Mouse (Mus musculus): ENCODE results near the gene Sh3tc1. TPM values are rescaled to one million over a fixed set of nuclear protein-coding genes. Genes with fewer than 3 reads are reported as not detected.

Sh3tc1 gene
- polyA plus RNA-seq, 1 experiment from 2014 or later: 1.5 TPM

- no peak for DNase-seq (ENCODE audit: low spot score)
- WGBS: 79% methylated on average over 14 of the region's 14 CpGs
Observed at GRCm38 (mm10) chr5:35770891-35771663, 31.3 kb upstream of the Sh3tc1 start.

GRCm38 (mm10) chr5:35770246-35770645 is 30.5 kb upstream of the Sh3tc1 start:
- Histone ChIP-seq H3K4me1 (replicated peaks; ENCODE audit: control insufficient read depth, insufficient read depth, low read length) (no peaks in the 10 kb centered on the region), H3K9ac (ENCODE audit: low read depth, low read length) (no peak overlapping the region), H3K9me3 (ENCODE audit: control insufficient read depth, low read length) (no peaks in the 10 kb centered on the region), H3K27ac (ENCODE audit: low read depth, low read length) (no peak overlapping the region), H3K4me3 (ENCODE audit: low read depth, low read length) (no peak overlapping the region), H3K4me2 (replicated peaks; ENCODE audit: low read depth, low read length) (no peak overlapping the region), H3K27me3 (ENCODE audit: control insufficient read depth, insufficient read depth, low read length) (0 out of 2 replicates have a peak, but pooled peaks cover 2% of the 10 kb centered on the region), H3K36me3 (ENCODE audit: control insufficient read depth, insufficient read depth, low read length) (no peaks in the 10 kb centered on the region)
- 89% methylated on average over 2 of the region's 2 CpGs for WGBS
- ATAC-seq (ENCODE audit: low FRiP score): no peak
- DNase-seq (ENCODE audit: low spot score): no peak

More at GRCm38 (mm10) chr5:35770891-35771663, 31.3 kb upstream of the Sh3tc1 start:
- no peak for ATAC-seq (ENCODE audit: low FRiP score)
- H3K9me3 ChIP-seq (ENCODE audit: control insufficient read depth, low read length): no peaks in the 10 kb centered on the region
- H3K4me2 ChIP-seq (replicated peaks; ENCODE audit: low read depth, low read length): no peak overlapping the region
- no peak overlapping the region for H3K4me3 ChIP-seq (ENCODE audit: low read depth, low read length)
- no peak overlapping the region for H3K9ac ChIP-seq (ENCODE audit: low read depth, low read length)
- H3K4me1 ChIP-seq (replicated peaks; ENCODE audit: control insufficient read depth, insufficient read depth, low read length): no peaks in the 10 kb centered on the region
- no peaks in the 10 kb centered on the region for H3K36me3 ChIP-seq (ENCODE audit: control insufficient read depth, insufficient read depth, low read length)
- H3K27me3 ChIP-seq (ENCODE audit: control insufficient read depth, insufficient read depth, low read length): 0 out of 2 replicates have a peak, but pooled peaks cover 2% of the 10 kb centered on the region
- H3K27ac ChIP-seq (ENCODE audit: low read depth, low read length): no peak overlapping the region

GRCm38 (mm10) chr5:35768997-35769396 is 29.2 kb upstream of the Sh3tc1 start:
- Histone ChIP-seq H3K36me3 (ENCODE audit: control insufficient read depth, insufficient read depth, low read length) (no peaks in the 10 kb centered on the region), H3K4me2 (replicated peaks; ENCODE audit: low read depth, low read length) (no peak overlapping the region), H3K4me3 (ENCODE audit: low read depth, low read length) (no peak overlapping the region), H3K27ac (ENCODE audit: low read depth, low read length) (no peak overlapping the region), H3K9me3 (ENCODE audit: control insufficient read depth, low read length) (no peaks in the 10 kb centered on the region), H3K9ac (ENCODE audit: low read depth, low read length) (no peak overlapping the region), H3K27me3 (ENCODE audit: control insufficient read depth, insufficient read depth, low read length) (no peaks in the 10 kb centered on the region), H3K4me1 (replicated peaks; ENCODE audit: control insufficient read depth, insufficient read depth, low read length) (no peaks in the 10 kb centered on the region)
- no peak for DNase-seq (ENCODE audit: low spot score)
- ATAC-seq (ENCODE audit: low FRiP score): no peak
- 92% methylated on average over 7 of the region's 7 CpGs for WGBS

GRCm38 (mm10) chr5:35768525-35768924 is 28.7 kb upstream of the Sh3tc1 start:
- Histone ChIP-seq H3K9me3 (ENCODE audit: control insufficient read depth, low read length) (no peaks in the 10 kb centered on the region), H3K4me3 (ENCODE audit: low read depth, low read length) (no peak overlapping the region), H3K27me3 (ENCODE audit: control insufficient read depth, insufficient read depth, low read length) (no peaks in the 10 kb centered on the region), H3K9ac (ENCODE audit: low read depth, low read length) (no peak overlapping the region), H3K27ac (ENCODE audit: low read depth, low read length) (no peak overlapping the region), H3K4me2 (replicated peaks; ENCODE audit: low read depth, low read length) (no peak overlapping the region), H3K4me1 (replicated peaks; ENCODE audit: control insufficient read depth, insufficient read depth, low read length) (no peaks in the 10 kb centered on the region), H3K36me3 (ENCODE audit: control insufficient read depth, insufficient read depth, low read length) (no peaks in the 10 kb centered on the region)
- no peak for ATAC-seq (ENCODE audit: low FRiP score)
- no peak for DNase-seq (ENCODE audit: low spot score)
- WGBS: 71% methylated on average over 3 of the region's 3 CpGs

- H3K27ac ChIP-seq (ENCODE audit: low read depth, low read length): no peak overlapping the region
- H3K4me3 ChIP-seq (ENCODE audit: low read depth, low read length): no peak overlapping the region
- ATAC-seq (ENCODE audit: low FRiP score): no peak
- no peaks in the 10 kb centered on the region for H3K9me3 ChIP-seq (ENCODE audit: control insufficient read depth, low read length)
- no peak for DNase-seq (ENCODE audit: low spot score)
- H3K27me3 ChIP-seq (ENCODE audit: control insufficient read depth, insufficient read depth, low read length): no peaks in the 10 kb centered on the region
- WGBS: 88% methylated on average over 6 of the region's 6 CpGs
- no peaks in the 10 kb centered on the region for H3K4me1 ChIP-seq (replicated peaks; ENCODE audit: control insufficient read depth, insufficient read depth, low read length)
- no peak overlapping the region for H3K4me2 ChIP-seq (replicated peaks; ENCODE audit: low read depth, low read length)
- H3K36me3 ChIP-seq (ENCODE audit: control insufficient read depth, insufficient read depth, low read length): no peaks in the 10 kb centered on the region
- H3K9ac ChIP-seq (ENCODE audit: low read depth, low read length): no peak overlapping the region
Observed at GRCm38 (mm10) chr5:35765909-35766308, 26.1 kb upstream of the Sh3tc1 start.

- Histone ChIP-seq H3K4me1 (replicated peaks; ENCODE audit: control insufficient read depth, insufficient read depth, low read length) (no peaks in the 10 kb centered on the region), H3K36me3 (ENCODE audit: control insufficient read depth, insufficient read depth, low read length) (no peaks in the 10 kb centered on the region), H3K4me2 (replicated peaks; ENCODE audit: low read depth, low read length) (no peak overlapping the region), H3K4me3 (ENCODE audit: low read depth, low read length) (no peak overlapping the region), H3K9ac (ENCODE audit: low read depth, low read length) (no peak overlapping the region), H3K9me3 (ENCODE audit: control insufficient read depth, low read length) (no peaks in the 10 kb centered on the region), H3K27me3 (ENCODE audit: control insufficient read depth, insufficient read depth, low read length) (peaks cover 24% of the 10 kb centered on the region), H3K27ac (ENCODE audit: low read depth, low read length) (no peak overlapping the region)
- DNase-seq (ENCODE audit: low spot score): no peak
- no peak for ATAC-seq (ENCODE audit: low FRiP score)
- WGBS: 71% methylated on average over 10 of the region's 10 CpGs
Observed at GRCm38 (mm10) chr5:35762850-35763249, 23.1 kb upstream of the Sh3tc1 start.

- no peak for DNase-seq (ENCODE audit: low spot score)
- no peaks in the 10 kb centered on the region for H3K9me3 ChIP-seq (ENCODE audit: control insufficient read depth, low read length)
Observed at GRCm38 (mm10) chr5:35762388-35762787, 22.6 kb upstream of the Sh3tc1 start.

GRCm38 (mm10) chr5:35761323-35761722 is 21.5 kb upstream of the Sh3tc1 start:
- Histone ChIP-seq H3K27ac (ENCODE audit: low read depth, low read length) (no peak overlapping the region), H3K27me3 (ENCODE audit: control insufficient read depth, insufficient read depth, low read length) (peaks cover 25% of the 10 kb centered on the region)

More at GRCm38 (mm10) chr5:35762388-35762787, 22.6 kb upstream of the Sh3tc1 start:
- Histone ChIP-seq H3K4me3 (ENCODE audit: low read depth, low read length) (no peak overlapping the region), H3K27ac (ENCODE audit: low read depth, low read length) (no peak overlapping the region), H3K9ac (ENCODE audit: low read depth, low read length) (no peak overlapping the region), H3K27me3 (ENCODE audit: control insufficient read depth, insufficient read depth, low read length) (peaks cover 25% of the 10 kb centered on the region), H3K4me2 (replicated peaks; ENCODE audit: low read depth, low read length) (no peak overlapping the region), H3K36me3 (ENCODE audit: control insufficient read depth, insufficient read depth, low read length) (no peaks in the 10 kb centered on the region), H3K4me1 (replicated peaks; ENCODE audit: control insufficient read depth, insufficient read depth, low read length) (no peaks in the 10 kb centered on the region)
- WGBS: 74% methylated on average over 5 of the region's 5 CpGs
- ATAC-seq (ENCODE audit: low FRiP score): no peak

More at GRCm38 (mm10) chr5:35761323-35761722, 21.5 kb upstream of the Sh3tc1 start:
- Histone ChIP-seq H3K36me3 (ENCODE audit: control insufficient read depth, insufficient read depth, low read length) (no peaks in the 10 kb centered on the region), H3K4me2 (replicated peaks; ENCODE audit: low read depth, low read length) (no peak overlapping the region), H3K4me1 (replicated peaks; ENCODE audit: control insufficient read depth, insufficient read depth, low read length) (no peaks in the 10 kb centered on the region), H3K9me3 (ENCODE audit: control insufficient read depth, low read length) (no peaks in the 10 kb centered on the region), H3K9ac (ENCODE audit: low read depth, low read length) (no peak overlapping the region), H3K4me3 (ENCODE audit: low read depth, low read length) (no peak overlapping the region)
- WGBS: 72% methylated on average over 5 of the region's 5 CpGs
- DNase-seq (ENCODE audit: low spot score) (no peak), ATAC-seq (ENCODE audit: low FRiP score) (no peak)

All from hindbrain, embryonic 11.5 days (tissue).